Mouse (Mus musculus): ENCODE results near the gene Ptrh2. TPM values are rescaled to one million over a fixed set of nuclear protein-coding genes. Genes with fewer than 3 reads are reported as not detected.

Gene Ptrh2
- polyA plus RNA-seq, 1 experiment: 0.80 TPM

DNA sequence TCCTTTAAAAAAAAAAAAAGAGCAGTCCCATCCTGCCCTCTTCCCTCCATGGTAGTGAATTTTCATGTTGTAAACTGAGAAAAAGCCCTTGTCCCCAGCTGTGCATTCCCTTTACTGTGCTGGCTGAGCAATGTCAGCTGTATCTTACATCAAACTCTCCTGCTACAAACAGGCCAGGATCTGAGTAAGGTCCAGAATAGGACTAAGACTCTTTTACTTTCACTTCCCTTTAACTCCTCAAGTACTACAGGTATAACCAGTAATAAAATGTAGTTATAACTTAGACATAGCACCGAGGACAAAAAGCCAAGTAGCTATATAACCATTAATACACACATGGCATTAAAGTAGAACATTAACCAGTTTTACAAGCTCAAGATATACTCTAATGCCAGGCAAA is 55.2 kb downstream of the Ptrh2 start:
- TF ChIP-seq GATA1 (IDR thresholded peaks at IDR 0.05; ENCODE audit: low read length): no peak

DNA sequence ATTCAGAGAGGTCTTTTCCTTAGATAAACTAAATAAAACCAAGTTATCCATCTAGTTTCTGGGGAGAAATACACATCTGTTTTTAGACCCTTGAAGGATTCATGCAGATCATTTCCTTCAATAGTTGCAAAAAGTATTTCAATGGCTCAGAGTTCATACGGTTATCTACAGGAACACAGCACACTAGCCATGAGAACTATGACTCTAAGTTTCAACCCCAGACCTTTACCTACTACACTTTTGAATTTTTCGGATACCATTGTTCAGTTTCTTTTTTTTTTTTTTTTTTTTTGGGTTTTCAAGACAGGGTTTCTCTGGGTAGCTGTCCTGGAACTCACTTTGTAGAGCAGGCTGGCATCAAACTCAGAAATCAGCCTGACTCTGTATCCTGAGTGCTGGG is 55.7 kb downstream of the Ptrh2 start:
- no peak for TF ChIP-seq GATA1 (IDR thresholded peaks at IDR 0.05; ENCODE audit: low read length)

DNA sequence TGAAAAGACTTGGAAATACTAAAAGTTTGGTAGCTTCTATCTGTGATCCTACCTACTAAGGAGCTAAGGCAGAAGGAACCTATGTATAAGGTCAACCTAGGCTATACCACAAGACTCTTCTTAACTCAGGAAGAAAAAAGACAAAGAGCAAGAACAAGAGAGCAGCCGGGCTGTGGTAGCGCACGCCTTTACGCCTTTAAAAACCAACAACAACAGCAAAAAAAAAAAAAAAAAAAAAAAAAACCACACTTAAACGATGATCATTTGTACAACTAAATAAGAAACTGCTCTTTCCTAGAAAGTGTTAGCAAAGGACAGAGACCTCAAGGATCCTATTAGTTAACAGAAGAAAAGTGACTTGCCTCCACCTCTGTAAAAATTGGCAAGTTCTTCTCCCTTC is 57.7 kb downstream of the Ptrh2 start:
- no peak for TF ChIP-seq GATA1 (IDR thresholded peaks at IDR 0.05; ENCODE audit: low read length)

Other genes starting within 250 kb of the Ptrh2 start
- 8.4 and 12.1 TPM in 2 replicates for gene Rnft1, start 199.3 kb upstream of the Ptrh2 start, polyA plus RNA-seq (2012)
- gene Rps6kb1, start 139.2 kb upstream of the Ptrh2 start, polyA plus RNA-seq (2012): 16.7 and 23.2 TPM in 2 replicates
- 0.25 and 0.37 TPM in 2 replicates for gene Tubd1, start 139.0 kb upstream of the Ptrh2 start, polyA plus RNA-seq (2012)
- gene Vmp1, start 149 bp upstream of the Ptrh2 start, polyA plus RNA-seq (2012): 19.4 and 25.3 TPM in 2 replicates
- 71.9 and 86.5 TPM in 2 replicates for gene Cltc, start 73.6 kb downstream of the Ptrh2 start, polyA plus RNA-seq (2012)
- gene Dhx40, start 123.8 kb downstream of the Ptrh2 start, polyA plus RNA-seq (2012): 3.5 and 5.2 TPM in 2 replicates

All from G1E-ER4 (cell line).